Mouse (Mus musculus): ENCODE measurements around the gene AY074887.

The AY074887 gene

DNA sequence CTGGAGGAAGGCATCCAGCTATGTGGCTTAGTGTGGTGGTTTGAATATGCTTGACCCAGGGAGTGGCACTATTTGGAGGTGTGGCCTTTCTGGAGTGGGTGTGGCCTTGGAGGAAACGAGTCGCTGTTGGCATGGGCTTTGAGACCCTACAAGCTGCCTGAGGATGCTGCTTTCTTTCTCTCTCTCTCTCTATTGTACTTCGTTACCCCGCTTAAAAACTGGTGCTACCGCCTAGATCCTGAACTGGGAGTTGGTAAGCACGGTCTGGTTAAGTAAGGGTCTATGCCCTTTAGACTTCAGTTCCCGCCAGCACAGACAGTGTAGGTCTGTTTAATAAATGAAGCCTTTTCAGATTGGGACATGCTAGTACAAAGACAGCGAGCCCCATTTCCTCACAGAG, 34.4 kb downstream of the AY074887 start:
- DNase-seq (ENCODE audit: low spot score in 2 of 2) = peak in 1 of 2 experiments; percentile 27

DNA sequence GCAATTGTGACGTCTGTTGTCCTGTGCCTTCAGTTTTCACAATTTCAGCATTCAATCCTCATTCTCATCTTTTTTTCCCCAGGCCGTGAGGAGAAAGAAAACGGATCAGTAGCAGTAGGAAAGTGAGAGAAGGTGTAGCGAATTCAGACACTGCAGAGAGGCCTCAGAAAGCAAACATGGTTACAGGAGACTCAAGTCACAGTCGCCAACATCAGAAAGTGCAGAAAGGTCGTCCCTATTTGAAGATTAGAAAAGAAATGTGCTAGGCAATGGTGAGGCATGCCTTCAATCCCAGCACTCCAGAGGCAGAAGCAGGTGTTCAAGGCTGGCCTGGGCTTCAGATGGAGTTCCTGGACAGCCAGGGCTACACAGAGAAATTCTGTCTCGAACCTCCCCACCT, 35.2 kb downstream of the AY074887 start:
- no peak for DNase-seq (ENCODE audit: low spot score in 2 of 2)

DNA sequence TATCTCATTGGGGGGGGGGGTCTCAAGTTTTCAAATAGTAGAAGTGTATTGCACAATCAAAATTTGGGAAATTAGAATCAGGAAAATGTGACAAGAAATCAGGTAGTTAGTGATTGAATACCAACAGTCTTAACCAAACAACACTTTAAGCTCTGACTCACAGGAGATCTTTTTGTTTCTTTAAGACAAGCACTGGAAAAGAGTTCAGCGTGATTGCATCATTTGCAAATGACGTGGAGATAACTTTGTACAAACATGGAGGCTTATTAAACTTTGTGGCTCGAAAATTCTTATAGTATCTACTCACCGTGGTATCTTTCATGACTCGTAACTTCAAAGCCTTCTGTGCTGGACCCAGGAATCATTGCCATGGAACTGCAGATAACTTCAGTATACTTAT, 41.4 kb downstream of the AY074887 start:
- no peak for DNase-seq (ENCODE audit: low spot score in 2 of 2)

All from right cerebral cortex, postnatal 10 days (tissue).